Mouse (Mus musculus): Measurements from ENCODE around the gene Mvp.

Mvp gene

DNA sequence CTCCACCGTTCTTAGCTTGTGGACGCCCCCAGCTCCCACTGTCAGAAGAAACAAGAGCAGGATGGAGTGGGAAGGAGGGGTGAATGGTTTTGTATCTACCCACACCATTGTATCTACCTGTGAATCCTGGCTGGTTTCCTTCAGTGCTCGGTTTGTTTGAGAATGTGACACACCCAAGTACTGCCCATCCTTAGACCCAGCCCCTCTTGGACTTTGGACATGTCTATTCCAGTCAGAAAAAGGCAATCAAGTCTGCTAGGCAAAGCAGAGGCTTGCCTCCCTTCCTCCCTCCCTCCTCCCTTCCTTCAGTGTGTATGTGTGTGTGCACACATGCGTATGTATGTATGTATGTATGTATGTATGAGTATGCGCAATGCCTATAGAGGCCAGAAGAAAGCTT, 10.8 kb downstream of the Mvp start:
- DNase-seq (ENCODE audit: inconsistent age in 2 of 2, low spot score in 1 of 2), result no peak

DNA sequence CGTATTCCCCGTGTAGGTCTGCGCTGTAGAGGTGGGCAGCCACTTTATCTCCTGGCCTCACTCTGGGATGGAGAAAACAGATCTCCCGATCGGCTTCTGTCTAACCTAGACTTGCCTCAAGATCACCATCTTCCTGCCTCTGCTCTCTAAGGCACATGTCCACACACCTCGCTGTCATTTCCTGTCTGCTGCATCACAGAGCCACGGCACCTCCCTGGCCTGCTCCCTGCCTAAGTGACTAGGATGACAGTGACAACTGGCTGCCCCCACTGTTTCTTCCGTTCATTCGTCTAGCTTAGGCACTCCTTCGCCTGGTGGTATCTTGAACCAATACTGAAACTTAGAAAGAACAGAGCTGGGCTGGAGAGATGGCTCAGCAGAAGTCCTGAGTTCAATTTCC, 14.9 kb downstream of the Mvp start:
- no peak for DNase-seq (ENCODE audit: inconsistent age in 2 of 2, low spot score in 1 of 2)

DNA sequence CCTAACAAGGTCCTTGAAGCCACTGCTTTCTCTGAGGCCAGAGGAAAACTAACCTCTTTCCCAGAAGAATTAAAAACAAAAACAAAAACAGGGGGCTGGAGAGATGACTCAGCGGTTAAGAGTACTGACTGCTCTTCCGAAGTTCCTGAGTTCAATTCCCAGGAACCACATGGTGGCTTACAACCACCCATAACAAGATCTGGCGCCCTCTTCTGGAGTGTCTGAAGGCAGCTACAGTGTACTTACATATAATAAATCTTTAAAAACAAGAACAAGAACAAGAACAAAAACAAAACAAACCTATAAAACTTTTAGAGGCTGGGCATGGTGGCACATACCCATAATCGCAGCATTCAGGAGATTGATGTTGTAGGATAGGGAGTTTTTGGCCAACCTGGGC, 18.0 kb downstream of the Mvp start:
- DNase-seq (ENCODE audit: inconsistent age in 2 of 2, low spot score in 1 of 2), result no peak

DNA sequence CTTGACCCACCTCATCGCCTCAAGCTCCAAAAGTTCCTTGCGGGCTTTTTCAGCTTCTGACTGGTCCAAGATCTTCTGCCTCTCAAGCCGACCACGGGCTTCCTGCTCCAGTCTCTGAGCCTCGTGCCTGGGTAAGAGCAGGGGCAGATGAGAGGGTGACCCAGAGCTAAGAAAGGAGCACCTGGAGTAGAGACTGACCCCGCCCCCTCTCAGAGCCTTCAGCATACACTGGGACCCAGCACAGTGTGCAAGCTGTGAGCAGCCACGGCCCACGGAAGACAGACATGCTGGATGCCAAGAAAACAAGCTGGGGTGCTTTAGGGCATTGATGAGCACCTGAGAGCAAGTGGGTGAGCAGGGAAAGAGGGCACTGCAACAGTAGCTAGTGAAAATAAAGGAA, 25.6 kb downstream of the Mvp start:
- no peak for DNase-seq (ENCODE audit: inconsistent age in 2 of 2, low spot score in 1 of 2)

DNA sequence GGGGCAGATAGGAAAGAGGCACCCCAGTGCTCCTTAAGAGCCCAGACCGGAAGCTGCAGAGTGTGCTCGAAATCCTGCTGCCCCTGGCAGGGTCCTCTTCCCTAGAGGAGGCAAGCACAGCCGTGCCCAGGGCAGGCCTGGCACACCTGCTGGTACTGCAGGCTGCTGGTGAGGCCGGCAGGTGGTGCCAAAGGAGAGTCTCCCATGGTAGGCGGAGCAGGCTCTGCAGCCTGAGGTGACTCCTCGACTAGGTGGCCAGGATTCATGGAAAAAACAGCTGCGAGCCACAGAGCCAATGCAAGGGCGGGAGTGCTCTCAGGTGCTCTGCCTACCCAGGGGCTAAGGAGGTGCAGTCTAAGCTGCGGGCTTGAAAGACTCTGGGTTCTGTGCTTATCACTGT, 28.1 kb downstream of the Mvp start:
- DNase-seq (ENCODE audit: inconsistent age in 2 of 2, low spot score in 1 of 2), result peak; percentile 31 to 63

DNA sequence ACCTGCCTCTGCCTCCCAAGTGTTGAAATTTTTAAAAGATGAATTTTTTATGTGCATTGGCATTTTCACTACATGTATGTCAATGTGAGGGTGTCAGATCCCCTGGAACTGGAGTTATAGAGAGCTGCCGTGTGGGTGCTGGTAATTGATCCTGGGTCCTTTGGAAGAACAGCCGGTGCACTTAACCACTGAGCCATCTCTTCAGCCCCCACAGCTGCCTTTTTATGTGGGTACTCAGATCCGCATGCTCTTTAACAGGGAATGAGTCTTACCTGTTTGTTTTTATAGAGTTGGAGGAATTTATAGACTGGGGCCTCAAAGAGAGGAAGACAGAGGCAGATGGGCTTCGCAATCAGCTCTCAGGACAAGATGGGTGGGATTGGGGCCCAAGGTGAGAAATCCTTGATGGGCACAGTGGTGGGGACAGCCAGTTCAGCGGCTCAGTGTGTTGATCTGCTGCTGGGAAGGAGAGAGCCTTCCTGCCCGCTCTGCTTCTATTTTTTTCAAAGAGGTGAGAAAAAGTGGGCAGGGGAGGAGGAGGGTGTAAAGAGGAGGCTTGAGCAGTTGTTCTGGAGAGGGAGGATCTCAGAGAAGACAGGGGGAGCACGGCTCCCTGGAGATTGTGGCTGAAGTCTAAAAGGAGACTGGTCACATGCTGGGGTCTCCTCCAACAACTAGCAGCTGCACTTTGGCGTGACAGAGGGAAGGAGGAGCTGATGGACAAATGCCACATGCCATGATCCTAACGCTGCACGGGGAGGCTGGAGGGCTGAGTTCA, 29.6 kb downstream of the Mvp start:
- DNase-seq (ENCODE audit: inconsistent age in 2 of 2, low spot score in 1 of 2), result no peak

DNA sequence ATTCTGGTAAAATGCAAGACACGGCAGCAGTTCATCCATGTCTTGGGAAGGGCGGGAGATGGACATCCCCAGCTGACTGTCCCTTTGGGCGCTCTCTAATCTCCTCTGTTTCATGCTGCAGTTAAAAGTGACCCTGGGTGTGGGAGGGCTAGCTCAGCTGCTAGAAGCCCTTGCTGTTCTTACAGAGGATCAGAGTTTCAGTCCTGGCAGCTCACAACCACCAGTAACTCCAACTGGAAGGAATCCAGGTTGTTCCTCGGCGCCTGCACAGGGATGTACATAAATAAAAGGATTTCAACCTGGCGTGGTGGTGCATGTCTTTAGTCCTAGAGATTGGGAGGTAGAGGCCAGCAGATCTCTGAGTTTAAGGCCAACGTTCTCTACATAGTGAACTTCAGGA, 31.3 kb downstream of the Mvp start:
- DNase-seq (ENCODE audit: inconsistent age in 2 of 2, low spot score in 1 of 2), result no peak

DNA sequence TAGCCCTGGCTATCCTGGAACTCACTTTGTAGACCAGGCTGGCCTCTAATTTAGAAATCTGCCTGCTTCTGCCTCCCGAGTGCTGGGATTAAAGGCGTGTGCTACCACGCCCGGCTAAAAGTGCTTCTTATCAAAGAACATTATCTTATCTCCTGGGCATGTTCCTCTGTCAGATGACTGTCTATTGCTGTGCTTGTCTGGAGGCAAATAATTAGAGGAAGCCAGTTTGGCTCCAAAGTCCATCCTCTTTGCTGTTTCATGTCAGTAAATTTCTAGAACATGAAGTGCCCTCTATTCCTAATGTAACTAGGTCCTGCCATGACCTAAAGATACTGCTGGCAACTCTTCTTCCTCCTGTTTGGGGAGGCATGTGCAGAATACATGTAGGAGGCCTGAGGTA, 32.4 kb downstream of the Mvp start:
- DNase-seq (ENCODE audit: inconsistent age in 2 of 2, low spot score in 1 of 2), result no peak

DNA sequence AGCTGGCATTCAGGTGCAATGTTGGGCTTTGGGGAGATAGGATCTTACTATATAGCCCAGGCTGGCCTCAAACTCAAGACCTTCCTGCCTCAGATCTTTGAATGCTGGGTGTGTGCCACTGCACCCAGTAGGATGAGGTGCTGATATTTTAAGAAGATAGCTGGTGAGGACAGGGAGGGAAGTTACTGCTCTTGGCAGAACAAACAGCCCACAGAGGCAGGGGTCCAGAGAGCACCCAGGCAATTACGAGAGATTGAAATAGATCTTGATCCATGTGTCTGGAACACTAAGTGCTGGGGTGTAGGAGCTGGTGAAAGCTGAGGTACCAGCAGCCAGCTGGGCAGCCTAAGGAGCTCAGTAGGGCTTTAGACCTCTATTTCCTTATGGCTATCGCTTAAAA, 32.8 kb downstream of the Mvp start:
- DNase-seq (ENCODE audit: inconsistent age in 2 of 2, low spot score in 1 of 2), result no peak

DNA sequence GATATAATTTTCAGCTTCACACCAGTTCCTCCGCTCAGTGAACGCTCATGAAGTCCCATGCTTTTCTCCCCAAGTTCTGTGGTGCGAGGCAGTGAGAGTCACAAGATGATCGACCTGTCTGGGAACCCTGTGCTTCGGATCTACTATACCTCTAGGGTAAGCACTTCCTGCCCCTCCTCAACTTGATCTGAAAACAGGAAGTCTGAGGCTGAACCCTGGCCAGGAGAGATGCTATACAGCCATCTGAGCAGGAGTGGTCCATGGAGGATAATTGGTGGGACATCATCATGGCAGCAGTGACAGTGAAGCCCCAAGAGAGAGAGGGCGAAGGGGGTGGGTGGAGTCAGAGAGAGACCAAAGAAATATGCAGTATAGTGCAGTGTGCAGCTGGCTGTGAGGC, 35.6 kb downstream of the Mvp start:
- no peak for DNase-seq (ENCODE audit: inconsistent age in 2 of 2, low spot score in 1 of 2)

DNA sequence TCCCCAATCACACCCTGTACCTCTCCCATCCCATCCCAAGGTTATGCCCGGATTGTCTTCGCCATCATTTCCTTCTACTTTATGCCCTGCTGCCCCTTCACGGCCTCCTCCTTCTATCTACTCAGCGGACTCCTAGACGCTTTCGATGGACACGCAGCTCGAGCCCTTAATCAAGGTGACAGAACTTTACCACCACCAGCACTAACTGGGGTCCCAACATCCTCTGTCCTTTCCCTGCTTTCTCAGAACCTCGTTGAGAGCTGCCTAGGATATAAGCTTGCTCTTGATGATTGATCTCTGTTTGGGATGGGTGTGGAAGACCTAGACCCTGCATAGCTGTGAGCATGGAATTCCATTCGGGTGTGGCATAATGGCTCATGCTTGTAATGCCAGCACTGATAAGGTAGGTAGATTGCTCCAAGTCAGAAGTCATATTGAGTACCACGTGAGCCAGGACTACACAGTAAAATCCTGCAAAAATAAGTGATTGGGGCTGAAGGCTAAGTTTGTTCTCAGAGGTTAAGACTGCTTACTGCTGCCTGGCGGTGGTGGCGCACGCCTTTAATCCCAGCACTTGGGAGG, 37.5 kb downstream of the Mvp start:
- peak; percentile 27 to 73 for DNase-seq (ENCODE audit: inconsistent age in 2 of 2, low spot score in 1 of 2)

DNA sequence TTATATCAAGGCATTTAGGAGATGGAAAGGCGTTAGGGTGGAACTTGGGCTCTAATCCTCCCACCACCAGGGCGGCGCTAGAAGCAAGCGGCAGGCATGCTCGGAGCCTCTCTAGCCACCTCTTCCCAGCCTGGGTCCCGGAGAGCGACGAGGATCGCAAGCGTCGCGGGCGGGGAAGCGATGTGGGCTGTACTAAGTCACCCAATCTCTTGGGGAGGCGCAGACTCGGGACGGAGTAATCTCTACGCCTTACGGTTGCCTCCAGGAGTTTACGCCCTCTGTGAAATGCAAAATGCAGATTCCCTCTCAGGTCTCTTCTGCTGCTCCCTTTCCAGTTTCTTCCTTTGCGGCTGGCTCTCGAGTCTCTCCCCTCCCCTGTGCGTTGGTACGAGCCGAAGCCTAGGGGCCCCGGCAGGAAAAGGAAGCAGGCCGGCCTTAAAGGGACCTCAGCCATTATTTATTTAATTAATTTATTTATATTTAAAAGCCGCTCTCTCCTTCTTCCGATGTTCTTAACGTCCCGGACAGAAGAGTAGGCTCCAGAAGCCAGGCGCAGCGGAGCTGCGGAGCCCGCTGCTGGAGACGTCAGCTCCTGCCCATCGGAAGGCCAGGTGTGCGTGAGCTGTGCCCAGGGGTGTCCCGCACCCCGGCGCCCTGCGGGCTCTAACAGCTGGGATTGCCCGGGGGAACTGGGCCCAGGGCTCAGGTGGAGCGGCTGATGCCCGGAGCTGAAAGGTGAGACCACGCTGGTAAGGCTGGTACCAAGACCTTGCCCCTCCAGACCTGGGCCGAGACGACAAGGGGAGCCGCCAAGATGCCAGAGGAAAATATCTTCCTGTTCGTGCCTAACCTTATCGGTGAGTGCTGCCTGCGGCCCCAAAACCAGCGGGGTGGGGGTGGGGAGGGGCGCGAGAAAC, 38.2 kb downstream of the Mvp start, which contains the start of gene Cdiptos:
Gene Cdiptos, minus strand, starts transcription at position 149 of the 917 bp plus-strand sequence.
- peak; percentile 96 to 99 for DNase-seq (ENCODE audit: inconsistent age in 2 of 2, low spot score in 1 of 2)

DNA sequence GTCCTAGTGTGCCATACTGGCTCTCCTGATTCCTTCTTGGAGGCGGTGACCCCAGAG, 38.7 kb downstream of the Mvp start, which contains the start of gene Cdipt:
Gene Cdipt, plus strand, starts transcription at position 22 of the 57 bp plus-strand sequence.
- no peak for DNase-seq (ENCODE audit: inconsistent age in 2 of 2, low spot score in 1 of 2)

DNA sequence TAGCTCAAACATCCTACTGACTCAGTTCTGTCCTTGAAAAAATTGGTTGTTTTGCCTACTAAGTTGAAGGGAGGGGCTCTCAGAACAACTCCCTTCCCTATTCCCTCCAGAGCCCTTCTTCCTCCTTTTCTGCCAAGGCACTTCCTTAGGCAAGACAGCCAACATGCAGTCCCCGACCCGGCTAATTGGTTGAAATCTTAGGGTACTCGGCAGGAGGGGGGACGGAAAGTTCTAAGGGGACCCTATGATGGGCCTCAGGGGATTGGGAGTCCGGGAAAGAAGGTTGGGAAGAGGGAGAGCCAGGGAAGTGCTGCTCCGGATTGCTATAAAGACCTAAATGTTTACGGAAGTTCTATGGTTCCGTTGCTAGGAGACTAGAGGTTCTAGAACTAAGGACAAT, 38.9 kb downstream of the Mvp start:
- no peak for DNase-seq (ENCODE audit: inconsistent age in 2 of 2, low spot score in 1 of 2)

DNA sequence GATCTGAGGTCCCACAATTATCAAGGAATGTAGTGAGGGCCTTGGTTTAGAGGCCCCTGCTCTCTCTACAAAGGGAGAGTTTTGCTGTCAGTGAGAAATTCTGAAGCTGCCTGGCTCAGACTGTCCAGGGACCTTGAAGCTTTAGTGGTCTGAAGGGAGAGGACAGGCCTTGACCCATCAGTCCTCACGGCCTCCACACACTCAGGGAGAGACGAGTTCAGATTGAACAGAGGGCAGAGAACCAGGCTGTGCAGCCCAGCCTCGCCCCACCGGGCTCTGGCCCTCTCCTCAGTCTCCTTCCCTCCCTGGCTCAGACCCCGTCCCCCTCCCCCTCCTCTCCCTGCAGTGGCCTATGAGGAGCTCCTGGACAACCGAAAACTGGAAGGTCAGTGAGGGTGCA, 47.1 kb downstream of the Mvp start:
- DNase-seq (ENCODE audit: inconsistent age in 2 of 2, low spot score in 1 of 2), result peak; percentile 73 to 86

DNA sequence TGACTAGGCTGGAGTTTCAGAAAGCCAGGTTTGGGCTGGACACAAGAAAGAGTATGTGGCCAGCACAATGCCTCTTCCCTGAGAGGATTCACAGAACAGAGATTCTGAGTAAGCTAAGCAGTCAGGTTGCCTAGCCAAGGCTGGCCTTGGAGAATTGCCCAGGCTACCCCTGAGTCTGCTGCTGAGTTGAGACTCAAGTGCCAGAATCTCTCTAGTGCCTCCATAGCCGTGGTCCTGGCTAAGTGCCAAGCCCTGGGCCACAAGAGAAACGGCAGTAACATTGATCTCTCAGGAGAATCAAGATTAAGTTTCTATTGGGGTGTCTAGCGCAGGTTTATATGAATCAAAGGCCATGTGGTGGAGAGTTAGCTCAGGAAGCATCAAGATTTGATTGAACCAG, 48.9 kb downstream of the Mvp start:
- peak in 1 of 2 experiments; percentile 55 for DNase-seq (ENCODE audit: inconsistent age in 2 of 2, low spot score in 1 of 2)

DNA sequence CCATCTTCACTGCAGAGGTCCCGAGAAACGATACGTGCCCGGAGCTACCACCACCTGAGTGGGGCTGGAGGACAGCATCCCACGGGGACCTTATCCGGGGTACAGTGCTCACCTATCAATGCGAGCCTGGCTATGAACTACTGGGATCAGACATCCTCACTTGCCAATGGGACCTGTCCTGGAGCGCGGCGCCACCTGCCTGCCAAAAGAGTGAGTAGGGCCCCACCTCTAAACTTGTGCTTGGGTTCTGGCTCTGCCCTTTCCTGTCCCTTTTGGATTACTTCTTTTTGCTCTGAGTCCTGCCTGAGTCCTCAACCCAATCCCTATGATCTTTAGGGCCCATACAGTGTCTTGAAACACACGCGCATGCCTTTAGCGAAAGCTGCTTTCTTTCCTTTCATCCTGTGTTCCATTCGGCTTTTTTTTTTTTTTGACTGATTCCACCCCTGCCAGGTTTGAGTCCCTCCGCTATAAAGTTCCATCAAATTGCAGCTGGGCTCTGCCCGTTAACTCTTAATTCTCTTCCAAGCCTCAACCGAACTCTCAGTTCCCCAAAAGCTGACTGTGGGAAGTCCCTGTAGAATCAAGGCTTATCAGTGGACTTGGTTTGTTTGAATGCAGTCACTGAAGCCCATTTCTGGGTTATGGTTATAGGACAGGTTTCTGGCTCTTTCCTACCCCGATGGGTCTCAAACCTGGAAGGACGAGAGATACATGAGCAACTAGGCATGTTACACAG, 50.7 kb downstream of the Mvp start:
- DNase-seq (ENCODE audit: inconsistent age in 2 of 2, low spot score in 1 of 2), result peak; percentile 53 to 81

DNA sequence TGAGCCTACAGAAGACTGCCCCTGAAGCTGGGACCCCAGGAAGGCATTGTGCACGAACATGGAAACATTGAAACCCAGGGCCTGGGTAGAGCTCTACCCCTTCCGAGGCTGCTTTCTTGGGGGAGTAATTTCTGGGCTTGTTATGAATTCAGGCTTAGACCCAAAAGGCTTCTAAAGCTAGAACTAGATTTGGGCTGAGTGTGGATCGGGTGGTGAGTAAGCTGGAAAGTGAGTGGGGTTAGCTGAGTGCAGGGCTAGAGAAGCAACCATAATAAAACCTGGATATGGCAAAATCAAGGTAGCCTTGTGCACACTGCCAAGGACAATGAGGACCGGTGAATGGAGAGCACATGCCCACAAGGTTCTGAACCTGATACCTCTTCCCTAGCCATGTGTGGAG, 52.5 kb downstream of the Mvp start:
- no peak for DNase-seq (ENCODE audit: inconsistent age in 2 of 2, low spot score in 1 of 2)

DNA sequence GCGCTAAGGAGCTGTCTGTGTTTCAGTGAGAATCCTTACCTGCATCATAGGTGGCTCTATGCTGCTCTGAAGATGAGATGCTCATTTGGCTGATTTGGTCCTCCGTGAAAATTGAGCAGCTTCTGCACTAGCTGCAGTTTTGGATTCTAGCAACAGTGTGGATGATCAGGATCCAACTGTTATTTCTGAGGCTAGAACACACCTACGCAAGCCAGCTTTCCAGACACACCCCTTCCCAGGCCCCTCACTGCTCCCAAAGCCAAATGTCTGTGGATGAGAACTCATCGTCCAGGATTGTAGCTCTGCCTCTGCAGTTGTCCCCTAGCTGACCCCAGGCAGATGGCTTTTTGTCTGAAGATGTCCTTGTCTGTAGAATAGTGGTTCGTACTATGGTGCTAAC, 53.3 kb downstream of the Mvp start:
- no peak for DNase-seq (ENCODE audit: inconsistent age in 2 of 2, low spot score in 1 of 2)

DNA sequence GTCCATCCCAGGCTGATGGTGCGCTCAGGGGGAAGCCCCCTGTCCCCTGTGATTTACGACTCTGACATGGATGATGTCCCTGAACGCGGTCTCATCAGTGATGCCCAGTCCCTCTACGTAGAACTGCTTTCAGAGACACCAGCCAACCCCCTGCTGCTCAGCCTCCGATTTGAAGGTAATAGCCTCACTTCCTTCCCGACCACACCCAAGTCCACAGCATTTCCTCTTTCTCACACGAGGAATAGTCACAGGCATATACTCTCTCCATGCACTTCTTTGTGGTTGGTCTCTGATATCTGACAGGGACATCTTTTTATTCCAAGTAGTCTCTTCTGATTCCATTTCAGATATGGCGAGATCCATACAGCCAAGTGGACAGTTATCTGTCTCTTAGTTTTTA, 54.6 kb downstream of the Mvp start:
- peak in 1 of 2 experiments; percentile 4 for DNase-seq (ENCODE audit: inconsistent age in 2 of 2, low spot score in 1 of 2)

DNA sequence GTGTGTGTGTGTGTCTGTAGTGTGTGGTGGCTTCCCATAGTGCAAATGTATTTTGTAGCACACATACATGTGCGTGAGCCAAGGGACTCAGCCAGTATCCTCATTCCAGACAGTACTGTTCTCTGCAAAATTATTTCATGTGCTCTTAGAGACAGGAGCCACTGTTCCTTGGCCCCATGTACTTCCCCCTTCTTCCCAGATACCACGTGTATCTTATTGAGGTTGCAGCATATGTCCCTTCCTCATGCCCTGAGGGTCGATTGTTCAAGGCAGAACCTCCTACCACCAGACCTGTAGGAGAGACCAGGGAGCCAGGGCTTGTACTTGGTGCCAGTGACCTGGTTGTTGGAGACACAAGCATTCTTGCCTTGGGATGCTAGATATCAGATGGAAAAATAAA, 59.3 kb downstream of the Mvp start:
- no peak for DNase-seq (ENCODE audit: inconsistent age in 2 of 2, low spot score in 1 of 2)

DNA sequence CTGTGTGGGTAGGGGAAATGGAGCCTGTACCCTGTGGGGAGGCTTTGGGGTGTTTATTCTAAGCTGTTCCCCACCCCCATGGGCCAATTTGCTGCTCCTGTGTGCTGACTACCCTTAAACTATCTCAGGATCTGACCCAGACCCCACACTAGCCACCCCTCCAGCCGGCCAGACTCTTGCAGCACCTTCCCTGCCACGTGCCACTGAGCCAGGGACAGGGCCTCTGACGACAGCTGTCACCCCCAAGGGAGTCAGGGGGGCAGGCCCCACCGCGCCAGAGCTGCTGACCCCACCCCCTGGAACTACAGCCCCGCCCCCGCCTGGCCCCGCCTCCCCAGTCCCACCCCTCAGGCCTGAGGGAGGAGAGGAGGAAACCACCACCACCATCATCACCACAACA, 61.8 kb downstream of the Mvp start:
- DNase-seq (ENCODE audit: inconsistent age in 2 of 2, low spot score in 1 of 2), result peak in 1 of 2 experiments; percentile 8

Measured in adrenal gland, adult (tissue).